Mouse (Mus musculus) CD4-positive, CD25-positive, alpha-beta regulatory T cell, adult 4 months (primary cell): ENCODE measurements around the gene Igfbpl1. TPM values are rescaled to one million over a fixed set of nuclear protein-coding genes. Genes with fewer than 3 reads are reported as not detected.

ENCODE experiments used
- ATAC-seq: one replicate; pipeline ENCODE4 v1.8.0; 2017
- polyA plus RNA-seq, 2 experiments: library from polyadenylated mRNA; unstranded; fragments of 100-300 nt; shearing (Covaris generic); gene quantifications; one replicate each; pipeline ENCODE4 v1.2.1; 2017

Igfbpl1 gene
- polyA plus RNA-seq, 2 experiments from 2014 or later, result not detected

DNA sequence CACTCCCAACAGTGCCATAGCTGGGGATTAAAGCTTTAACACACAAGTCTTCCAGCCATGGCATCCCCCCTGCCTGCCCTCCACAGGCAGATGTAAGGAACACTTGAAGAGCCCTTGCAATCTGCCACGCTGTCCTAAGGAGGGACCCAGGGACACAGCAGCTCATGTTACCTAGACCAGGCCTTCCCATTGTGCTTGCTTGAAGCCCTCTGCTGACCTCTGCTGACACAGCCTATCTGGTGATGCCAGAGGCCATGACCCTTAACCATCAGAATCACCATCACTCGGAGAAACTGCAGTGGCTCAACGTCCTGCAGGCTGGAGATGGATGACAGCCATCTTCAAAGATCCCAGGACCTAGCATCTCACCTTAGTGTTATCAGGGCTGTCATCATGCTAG lies 4.7 kb downstream of the Igfbpl1 start:
- no peak for ATAC-seq

DNA sequence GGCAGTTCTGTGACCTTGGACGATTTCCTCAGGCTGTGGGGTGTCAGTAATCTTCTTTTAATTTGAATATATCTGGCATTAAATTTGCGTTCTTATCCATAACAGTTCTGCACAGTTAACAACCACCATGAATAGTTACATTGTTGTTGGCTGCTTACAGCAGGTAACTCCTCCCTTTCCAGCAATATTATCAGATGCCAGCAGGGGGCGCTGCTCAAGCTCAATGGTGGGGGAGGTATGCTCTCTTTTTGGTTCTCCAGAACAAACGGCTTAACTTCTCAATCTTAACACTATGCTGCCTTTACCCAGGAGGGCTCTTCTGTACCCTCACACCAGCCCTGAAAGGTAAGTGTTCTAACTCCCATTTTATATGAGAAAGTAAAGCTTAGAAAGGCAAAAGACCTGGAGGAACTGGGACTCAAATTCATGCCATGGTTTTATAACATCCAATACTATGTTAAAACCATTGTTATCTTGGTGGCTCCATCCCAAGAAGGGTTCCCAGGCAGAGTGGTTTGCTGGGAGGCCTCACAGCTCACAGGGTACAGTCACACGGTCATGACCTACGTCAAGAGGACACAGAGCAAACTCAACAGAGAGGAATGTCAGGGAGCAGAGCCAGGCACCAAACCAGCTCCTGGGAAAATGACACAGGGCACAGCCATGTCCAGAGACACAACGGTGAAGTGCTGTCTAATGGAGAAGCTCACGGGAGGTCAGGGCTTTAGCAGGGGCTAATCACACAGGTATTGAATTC lies 6.5 kb downstream of the Igfbpl1 start:
- no peak for ATAC-seq

DNA sequence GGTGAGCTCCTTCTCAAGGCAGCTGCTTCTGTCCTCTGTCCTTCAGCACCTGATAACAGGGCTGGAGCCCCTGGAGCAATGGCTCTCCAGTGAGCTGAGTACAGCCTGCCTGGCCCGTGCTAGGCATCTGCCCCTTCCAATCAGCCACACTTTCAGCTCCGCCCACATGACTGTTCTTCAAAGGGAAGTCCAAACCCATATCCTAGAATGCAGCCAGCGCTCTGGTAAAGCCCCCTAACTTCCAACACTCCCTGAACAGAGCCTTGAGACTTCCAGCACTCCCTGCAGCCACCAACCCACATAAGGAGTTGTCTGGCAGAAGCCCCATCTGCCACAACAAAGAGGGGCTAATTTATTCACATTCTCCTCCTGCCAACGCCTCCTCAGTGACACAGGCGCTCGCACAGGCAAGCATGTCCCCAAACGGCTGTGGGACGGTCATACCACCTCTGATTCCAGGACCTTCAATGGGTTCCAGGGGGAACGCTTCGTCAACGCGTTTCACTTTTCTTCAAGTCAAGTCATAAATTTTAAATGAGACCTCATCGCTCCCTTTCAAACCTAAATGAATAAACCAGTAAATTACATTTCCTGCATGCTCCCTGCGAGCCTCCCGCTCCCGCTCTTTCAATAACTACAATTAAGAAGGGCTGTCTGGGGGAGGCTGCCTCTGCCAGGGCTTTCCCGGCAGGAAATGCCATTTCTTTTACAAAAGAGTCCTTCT lies 7.4 kb downstream of the Igfbpl1 start:
- ATAC-seq, result no peak

DNA sequence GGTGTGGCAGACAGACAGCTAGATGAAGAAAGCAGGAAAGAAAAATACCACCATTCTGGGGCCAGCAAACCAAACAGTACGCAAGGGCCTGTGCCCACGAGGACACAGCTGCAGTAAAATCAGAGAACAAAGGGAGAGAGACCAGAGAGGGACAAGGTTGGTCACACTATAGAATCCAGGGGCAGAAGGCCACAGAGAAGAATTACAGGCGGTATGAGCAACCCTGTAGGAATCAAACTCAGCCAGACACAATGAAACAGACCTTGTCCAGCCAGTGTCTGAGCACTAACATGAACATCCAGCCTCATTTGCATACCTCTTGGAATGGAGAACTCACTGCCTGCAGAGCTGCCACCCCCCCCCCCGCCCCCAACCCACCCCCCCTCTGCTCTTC lies 7.9 kb downstream of the Igfbpl1 start:
- no peak for ATAC-seq

DNA sequence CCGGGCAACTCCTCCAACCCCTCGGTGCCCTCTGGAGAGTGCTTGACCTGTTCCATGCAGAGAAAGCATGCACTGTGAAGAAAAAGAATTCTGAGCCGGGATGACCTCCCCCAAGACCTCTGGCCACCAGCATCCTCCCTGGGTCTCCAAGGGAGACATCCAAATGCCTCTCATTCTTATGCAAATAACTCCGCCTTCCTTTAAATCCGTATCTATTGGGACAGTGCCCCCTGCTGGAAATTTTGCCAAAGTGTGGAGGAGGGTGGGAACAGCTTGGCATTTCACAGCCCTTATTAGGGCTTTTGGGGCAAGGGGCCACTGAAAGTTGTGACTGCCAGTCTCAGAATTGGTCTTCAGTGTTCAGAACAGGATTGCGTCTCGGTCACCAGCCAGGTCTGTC lies 11.2 kb downstream of the Igfbpl1 start:
- ATAC-seq, result no peak

DNA sequence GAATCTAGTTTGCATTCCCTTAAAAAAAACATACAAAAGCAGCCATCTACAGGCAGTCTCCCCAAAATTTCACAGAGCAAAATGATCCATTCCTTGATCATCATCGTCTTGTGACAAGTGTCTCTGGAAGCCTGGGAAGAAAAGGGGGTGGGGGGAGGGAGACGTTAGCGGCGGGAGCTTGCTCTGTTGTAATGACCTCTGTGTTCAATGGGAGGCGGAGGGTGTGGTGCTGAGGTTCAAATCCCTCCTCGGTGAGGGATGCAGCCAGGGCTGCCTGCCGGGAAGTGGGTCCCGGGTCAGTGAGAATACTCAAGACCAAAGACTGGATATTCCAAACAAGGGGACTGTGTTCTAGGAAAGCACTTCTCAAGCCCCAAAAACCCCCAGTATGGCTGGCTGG lies 15.5 kb downstream of the Igfbpl1 start:
- ATAC-seq, result no peak

DNA sequence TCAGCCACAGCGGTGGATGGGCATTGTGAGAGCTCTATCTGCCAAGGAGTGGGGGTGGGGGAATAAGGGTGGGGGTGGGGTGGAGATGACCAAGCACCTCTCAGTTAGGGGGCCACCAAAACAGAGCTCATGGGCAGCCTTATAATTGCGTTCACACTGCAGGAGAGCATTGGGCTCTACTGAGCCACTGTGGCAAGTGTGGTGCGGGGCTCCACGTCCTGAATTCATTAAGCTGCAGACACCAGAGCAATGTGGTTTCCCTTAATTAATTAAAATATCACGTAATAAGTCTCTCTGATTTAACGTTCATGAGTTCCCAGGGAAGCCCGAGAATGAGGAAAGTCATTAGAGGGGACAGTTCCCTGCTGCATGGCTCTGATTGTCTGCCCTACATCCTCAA lies 18.7 kb downstream of the Igfbpl1 start:
- no peak for ATAC-seq

DNA sequence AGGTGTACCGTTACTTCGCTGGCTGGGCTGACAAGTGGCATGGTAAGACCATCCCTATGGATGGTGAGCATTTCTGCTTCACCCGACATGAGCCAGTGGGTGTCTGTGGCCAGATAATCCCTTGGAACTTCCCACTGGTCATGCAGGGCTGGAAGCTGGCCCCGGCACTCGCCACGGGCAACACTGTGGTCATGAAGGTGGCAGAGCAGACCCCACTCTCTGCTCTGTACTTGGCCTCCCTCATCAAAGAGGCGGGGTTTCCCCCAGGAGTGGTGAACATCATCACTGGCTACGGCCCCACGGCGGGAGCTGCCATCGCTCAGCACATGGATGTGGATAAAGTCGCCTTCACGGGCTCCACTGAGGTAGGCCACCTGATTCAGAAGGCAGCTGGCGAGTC lies 23.8 kb downstream of the Igfbpl1 start:
- no peak for ATAC-seq

DNA sequence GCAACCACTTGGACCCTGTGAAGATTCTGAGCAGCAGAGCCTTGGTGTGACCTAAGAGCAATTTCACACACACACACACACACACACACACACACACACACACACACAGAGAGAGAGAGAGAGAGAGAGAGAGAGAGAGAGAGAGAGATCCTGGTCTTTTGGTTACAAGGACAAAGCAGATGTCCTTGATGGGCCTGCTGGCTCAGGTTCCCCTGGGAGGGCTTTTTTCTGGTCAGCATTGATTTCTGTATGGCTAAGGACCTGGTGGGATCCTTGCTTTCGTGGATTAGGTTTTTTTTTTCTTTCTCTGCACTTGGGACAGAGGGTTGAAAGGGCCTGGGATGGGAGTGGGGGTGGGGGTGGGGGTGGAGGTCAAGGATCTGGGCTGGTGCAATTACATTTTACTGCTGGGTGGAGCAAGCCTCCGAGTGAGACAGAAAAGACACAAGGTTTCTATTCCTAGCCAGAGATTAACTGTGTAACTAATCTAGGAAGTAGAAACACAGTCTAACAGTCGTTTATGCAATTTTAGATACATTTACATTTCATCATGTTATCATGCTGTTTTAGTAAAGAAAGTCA lies 26.7 kb downstream of the Igfbpl1 start:
- ATAC-seq, result no peak

DNA sequence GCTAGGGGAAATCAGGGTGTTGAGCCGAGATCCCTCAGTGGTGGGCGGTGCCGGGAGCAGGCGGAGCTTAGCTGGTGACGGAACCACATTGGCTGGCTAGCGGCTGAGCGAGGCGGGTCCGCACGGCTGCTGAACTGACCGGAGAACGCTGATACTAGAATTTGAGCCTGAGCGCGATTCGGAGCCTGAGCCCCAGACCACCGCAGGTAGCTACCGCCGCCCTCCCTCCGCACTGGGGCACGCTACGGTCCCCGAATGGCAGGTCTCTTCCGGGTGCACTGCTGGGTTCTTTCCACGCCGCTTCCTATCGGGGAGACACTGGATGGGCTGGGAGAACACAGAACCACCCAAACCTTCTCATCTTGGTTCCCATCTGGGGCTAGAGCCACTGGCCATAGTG lies 27.8 kb downstream of the Igfbpl1 start, which contains the start of gene Aldh1b1:
Gene Aldh1b1 (plus strand): TSS at position 59 of the 400 bp plus-strand sequence.
- peak; percentile 86 for ATAC-seq

DNA sequence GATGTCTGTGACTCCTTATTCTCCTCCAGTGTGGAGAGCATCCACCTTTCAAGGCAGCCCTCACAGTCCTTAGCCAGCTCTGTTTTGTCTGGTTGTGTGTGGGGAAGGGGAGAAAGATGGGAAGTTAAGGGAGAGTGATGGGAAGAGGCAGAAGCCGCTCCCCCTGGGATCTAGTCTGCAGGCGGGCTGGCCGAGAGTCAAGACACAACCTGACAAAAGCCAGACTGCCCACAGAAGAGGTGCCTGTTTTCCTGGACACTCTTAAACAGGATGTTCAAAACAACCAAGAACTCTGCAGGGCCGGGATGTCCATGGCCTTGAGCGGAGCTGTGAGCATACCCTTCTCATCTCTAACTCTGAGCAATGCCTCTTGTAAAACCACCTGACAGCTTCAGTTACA lies 30.0 kb downstream of the Igfbpl1 start:
- ATAC-seq, result no peak

DNA sequence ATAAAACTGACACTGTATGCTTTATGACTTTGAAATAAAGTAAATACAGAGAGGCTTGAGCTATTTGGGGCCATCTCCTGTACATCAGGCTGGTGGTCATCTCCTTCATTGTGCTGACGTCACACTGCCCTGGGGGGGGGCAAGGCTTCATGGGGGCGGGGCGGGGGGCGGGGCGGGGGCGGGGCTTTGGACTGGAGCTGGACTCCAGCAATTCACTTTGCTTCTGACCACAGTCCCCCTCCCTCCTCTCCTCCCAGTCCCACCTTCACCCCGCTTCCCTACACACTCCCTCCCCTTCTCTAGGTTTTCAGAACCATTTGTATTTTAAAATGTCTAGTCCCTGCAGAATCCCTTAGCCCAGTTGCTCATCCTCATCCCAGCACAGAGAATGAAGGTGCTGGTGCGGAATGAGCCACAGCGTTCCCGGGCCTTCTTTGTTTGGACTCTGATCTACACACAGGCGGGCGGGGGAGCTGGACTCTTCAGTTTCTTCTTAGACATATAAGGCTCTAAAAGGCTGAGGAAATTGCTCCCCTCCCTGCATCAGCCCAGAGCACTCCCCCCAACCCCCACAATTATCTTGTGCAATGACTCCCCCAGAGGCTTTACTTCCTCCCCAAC lies 31.4 kb downstream of the Igfbpl1 start:
- no peak for ATAC-seq

DNA sequence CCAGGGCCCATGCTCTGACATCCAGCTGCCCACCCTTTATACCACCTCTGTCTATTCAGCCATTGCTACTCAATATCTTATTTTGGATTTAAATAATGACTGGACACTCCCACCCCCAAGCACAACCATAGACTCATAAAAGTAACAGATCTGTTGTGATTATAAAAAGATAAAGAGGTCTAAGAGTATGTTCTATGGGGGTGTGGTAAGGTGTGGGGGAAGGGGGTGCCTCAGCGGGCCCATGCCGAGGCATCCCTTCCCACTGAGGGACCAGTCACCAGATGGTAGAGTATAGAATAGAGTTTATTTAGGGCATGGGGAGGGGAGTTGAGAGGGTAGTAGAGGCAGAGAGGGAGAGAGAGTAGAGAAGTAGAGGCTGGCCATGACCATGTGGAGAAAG lies 36.7 kb downstream of the Igfbpl1 start:
- ATAC-seq, result no peak

DNA sequence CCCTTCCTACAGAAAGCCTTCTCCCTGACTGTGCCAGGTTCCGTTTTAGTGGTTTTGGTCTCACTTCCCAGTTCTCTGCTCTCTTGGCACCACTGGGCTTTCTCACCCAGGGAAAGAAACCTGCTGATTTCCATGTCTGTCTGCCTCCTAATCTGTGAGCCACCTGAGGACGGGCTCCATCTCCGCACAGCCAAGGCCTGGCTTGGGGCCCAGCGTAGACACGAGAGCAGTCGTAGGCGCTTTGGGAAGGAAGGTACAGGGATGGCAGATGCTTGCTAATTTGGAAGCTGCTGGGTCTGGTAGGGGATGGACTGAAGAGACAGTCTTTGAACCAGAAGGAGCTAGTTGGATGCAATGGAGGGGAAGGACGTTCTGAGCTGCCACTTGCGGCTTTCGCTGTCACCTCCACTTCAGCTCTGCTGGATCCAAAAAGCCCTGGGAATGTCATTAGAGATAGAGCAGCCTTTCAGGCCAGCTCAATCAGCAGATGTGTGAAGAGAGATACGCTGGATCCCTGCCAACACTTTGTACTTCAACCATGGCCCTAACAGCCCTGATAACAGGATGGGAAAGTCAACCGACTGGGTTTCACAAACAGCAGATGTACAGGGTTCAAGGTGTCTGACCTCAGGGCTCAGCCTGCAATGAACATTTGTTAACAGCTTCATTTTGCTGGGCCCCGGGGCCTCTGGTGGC lies 37.3 kb downstream of the Igfbpl1 start:
- ATAC-seq, result no peak

DNA sequence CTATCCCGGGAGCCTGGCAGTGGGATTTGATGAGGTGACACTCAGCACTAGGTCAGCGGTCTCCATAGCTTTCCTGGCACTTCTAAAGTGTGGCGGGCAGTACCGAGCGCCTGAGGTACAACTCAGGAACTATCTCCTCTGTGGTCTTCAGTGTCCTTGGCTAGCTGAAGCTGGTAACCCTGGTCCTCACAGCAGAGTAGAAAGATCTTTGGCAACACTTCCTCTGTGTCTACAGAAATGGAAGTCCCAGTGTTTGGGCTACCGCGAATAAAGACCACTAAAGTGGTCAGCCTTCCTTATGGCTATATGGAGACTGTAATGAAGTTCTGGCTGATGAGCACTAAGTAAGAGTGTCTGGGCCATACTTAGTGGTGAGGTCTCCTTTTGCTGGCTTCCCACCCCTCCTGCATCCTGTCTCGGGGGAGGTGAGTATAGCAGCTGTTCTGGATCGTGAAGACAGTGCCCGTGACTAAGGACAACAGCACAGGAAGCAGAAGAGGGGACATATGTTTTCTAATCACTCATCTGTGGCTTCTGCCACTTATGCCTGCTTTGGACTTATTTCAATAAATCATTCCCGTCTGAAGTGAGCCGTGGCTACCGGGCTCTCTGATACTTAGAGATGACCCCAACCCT lies 38.2 kb downstream of the Igfbpl1 start:
- no peak for ATAC-seq

DNA sequence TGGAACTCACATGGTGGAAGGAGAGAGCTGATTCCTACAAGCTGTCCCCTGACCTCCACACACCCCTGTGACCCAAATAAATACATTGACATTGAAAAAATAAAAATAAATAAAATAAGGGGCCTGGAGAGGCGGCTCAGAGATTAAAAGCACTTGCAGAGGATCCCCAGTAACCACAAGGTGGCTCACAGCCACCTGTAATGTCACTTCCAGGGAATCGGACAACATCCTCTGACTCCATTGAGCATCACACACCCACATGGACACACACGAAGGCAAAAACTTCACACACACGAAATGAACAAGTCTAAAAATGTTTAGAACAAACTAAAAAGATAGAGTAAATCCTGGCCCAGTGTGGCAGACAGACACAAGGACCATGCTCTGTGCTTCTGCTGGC lies 40.0 kb downstream of the Igfbpl1 start:
- no peak for ATAC-seq

DNA sequence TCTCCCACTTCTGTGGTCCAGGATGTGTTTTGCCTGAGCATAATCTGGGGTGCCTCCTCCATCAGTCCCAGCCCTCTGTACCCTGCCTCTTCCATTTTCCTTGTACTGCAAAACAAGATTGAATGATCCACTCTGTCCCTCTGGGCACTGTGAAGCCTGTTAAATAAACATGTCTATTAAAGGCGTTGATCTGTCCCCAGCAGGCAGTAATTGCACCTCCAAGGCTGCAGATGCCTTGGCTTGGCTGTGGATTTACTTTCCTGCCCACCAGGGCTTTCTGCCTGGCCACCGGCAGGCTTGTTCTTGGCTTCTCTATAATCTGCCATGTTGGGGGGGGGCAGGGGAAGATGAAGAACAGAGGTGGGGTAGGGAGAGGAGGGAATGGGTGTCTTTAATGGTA lies 40.8 kb downstream of the Igfbpl1 start:
- ATAC-seq, result no peak

DNA sequence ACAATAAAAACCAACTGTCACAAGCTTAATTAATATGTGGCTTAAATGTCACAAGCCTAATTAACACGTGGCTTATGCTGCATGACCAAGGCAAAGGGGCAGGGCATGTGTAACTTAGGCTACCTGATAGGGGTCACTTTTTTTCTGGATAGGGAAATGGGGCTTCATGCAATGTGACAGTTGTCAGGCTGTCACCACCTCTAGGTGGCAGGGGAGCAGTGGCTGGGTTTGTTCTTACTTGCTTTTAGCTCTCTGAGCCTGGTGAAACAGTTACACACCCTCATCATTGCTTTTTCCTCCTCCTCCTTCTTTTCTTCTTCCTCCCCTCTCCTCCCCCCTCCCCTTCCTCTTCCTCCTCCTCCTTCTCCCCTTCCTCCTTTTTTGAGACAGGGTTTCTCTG lies 43.1 kb downstream of the Igfbpl1 start:
- ATAC-seq, result no peak

DNA sequence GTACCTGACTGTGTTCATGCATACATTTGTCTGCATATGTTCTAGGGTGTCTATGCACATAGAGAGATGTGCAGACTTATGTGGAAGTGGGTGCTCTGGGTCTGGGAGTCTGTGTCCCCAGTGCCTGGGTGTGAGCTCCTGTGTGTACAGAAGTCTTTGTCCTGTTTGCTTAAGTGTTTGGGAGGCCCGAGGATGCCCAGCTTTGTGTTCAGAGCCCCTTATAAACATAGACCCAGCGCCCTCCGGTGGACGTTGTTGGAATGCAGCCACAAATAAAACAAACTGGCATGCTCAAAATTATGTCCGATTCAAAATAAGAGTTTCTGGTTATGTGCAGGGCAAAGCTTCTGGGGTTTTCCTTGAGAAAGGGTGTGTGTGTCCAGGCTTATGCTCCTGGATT lies 55.1 kb downstream of the Igfbpl1 start:
- no peak for ATAC-seq

DNA sequence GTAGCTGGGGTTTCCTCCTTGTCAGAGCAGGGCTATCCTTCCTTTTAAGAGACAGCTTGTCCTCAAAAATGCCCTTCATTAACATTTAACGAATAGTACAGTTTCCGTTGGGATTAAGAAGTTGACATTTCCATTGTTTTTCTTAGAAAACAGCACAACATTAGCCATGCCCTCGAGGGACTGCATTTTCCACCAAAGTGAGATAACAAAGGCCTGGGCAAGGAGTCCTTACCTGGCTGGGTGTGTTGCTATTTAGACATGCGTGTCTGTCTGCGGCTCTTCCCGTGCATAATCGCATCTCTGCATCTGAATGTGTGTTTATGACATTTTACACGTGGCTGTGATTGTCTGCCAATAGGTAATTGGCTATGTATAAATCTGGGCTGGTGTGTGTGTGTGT lies 55.5 kb downstream of the Igfbpl1 start:
- no peak for ATAC-seq

DNA sequence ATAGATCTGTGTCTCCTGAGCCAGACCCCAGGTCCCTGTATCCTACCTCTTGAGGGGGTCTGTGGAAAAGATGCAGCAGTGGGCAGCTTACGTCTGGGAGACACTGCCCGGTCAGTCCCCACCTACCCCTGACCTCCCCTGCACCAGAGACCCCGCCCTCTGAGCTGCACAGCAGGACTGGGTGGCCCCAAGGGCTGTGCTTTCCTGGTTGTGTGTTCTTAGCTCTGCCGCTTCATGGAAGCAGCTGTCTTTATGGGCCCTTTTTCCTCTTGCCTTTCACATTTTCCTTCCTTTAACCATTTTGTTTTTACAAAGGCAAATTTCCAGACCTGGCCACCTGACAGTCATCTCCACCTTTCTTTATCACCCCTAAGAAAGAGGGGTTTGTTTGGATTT lies 56.1 kb downstream of the Igfbpl1 start:
- no peak for ATAC-seq
